ENCODE assay signal across 23 mouse cellular contexts in the genomic region with DNA sequence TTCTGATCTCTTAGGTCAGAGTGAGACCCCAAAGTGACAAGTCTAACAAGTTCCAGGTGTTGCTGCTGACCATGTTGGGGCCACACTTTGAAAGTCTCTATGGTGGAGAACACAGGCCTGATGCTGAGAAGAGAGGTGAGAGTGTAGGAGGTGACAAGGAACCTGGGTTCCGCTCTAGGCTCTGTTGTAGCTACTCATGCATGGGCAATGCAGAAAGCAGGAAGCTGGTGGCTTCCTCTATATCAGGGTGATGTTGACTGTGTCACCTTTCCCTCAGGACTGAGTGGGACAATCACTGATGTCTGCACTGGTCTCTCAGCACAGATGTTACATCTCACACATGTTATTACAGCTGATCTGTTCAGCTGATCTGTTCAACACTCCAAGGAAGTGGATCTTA. TPM values are rescaled to one million over a fixed set of nuclear protein-coding genes. Genes with fewer than 3 reads are reported as not detected.
DNase-seq lines count a peak whose midpoint lies in the region; ATAC-seq and TF ChIP-seq lines count a peak whose summit lies in the region.
"Had no signal": no experiment of that assay in that cellular context is flagged by ENCODE, and none has a peak within 500 bp of the region (broad histone marks: within the 10 kb centered on the region; RNA-seq: fewer than 3 reads in every experiment).

No protein-coding gene starts in this region.

- TF ChIP-seq EP300 in liver, postnatal 0 days (IDR thresholded peaks at IDR 0.05; ENCODE audit: low read depth), result no peak

- peak; percentile 22; the same call in 1 of the 2 replicates for ATAC-seq in liver, postnatal 0 days
- no peak for ATAC-seq in stomach, embryonic 16.5 days (ENCODE audit: insufficient read depth, low FRiP score)
- ATAC-seq: forebrain, embryonic 14.5 days; midbrain, embryonic 16.5 days had no signal

- intact Hi-C loops in left cerebral cortex, postnatal 36 days (cut with DNase I), result no loop called here

- H3K27me3 ChIP-seq in spleen, adult 2 months (ENCODE audit: control insufficient read depth, insufficient read depth, low read length), result no peaks in the 10 kb centered on the region
- no peaks in the 10 kb centered on the region for H3K27me3 ChIP-seq in liver, postnatal 0 days (ENCODE audit: insufficient read depth, low read length)
- H3K27me3 ChIP-seq in stomach, embryonic 16.5 days (ENCODE audit: control insufficient read depth, insufficient read depth, low read length), result no peaks in the 10 kb centered on the region
- H3K27me3 ChIP-seq: embryonic facial prominence, embryonic 12.5 days; limb, embryonic 13.5 days; neural tube, embryonic 12.5 days had no signal

- no peak overlapping the region for H3K9ac ChIP-seq in liver, postnatal 0 days (replicated peaks)
- no peak overlapping the region for H3K9ac ChIP-seq in stomach, embryonic 16.5 days (ENCODE audit: low read length)
- H3K9ac ChIP-seq: embryonic facial prominence, embryonic 12.5 days; limb, embryonic 13.5 days; neural tube, embryonic 12.5 days had no signal

- DNase-seq in heart, adult 11 months, result peak; percentile 55
- DNase-seq in heart, postnatal 4 days, result no peak
- DNase-seq in spleen, adult 2 months (ENCODE audit: low read depth in 1 of 2, low spot score in 2 of 2), result peak; percentile 31 to 57
- no peak for DNase-seq in spleen, adult 12 weeks (ENCODE audit: low spot score)
- DNase-seq in liver, postnatal 0 days, result no peak
- DNase-seq in left cerebral cortex, postnatal 36 days (ENCODE audit: low spot score in 2 of 2), result no peak
- DNase-seq in frontal cortex, adult 2 months (ENCODE audit: extremely low spot score in 1 of 2, low spot score in 1 of 2), result no peak
- DNase-seq: adrenal gland, adult 2 months; cerebellum, adult 9-10 months; gastrocnemius, postnatal 25 days; kidney, adult 8-10 months; lung, adult 18-20 months; right cerebral cortex, adult 18-20 months; thymus, postnatal 25 days had no signal

- no peak overlapping the region for H3K4me3 ChIP-seq in spleen, adult 2 months (ENCODE audit: extremely low read depth, insufficient read depth, insufficient read length)
- no peak overlapping the region for H3K4me3 ChIP-seq in liver, postnatal 0 days (ENCODE audit: low read depth, low read length)
- H3K4me3 ChIP-seq in stomach, embryonic 16.5 days (replicated peaks; ENCODE audit: low read length), result no peak overlapping the region
- H3K4me3 ChIP-seq: embryonic facial prominence, embryonic 12.5 days; erythroblast, embryonic 14.5 days; limb, embryonic 13.5 days; neural tube, embryonic 12.5 days had no signal

- no peak overlapping the region for H3K27ac ChIP-seq in spleen, adult 2 months (ENCODE audit: insufficient read depth, low read length)
- peak overlapping the region; percentile 1; the same call in 1 of the 2 replicates for H3K27ac ChIP-seq in liver, postnatal 0 days (ENCODE audit: low read depth)
- H3K27ac ChIP-seq in stomach, embryonic 16.5 days (ENCODE audit: low read length), result peak overlapping the region; percentile 16; the same call in 1 of the 2 replicates
- H3K27ac ChIP-seq: embryonic facial prominence, embryonic 12.5 days; limb, embryonic 13.5 days; neural tube, embryonic 12.5 days had no signal

- H3K4me1 ChIP-seq in spleen, adult 2 months (ENCODE audit: control insufficient read depth, insufficient read depth, insufficient read length), result peaks cover 23% of the 10 kb centered on the region
- H3K4me1 ChIP-seq in liver, postnatal 0 days (ENCODE audit: insufficient read depth), result peaks cover 58% of the 10 kb centered on the region
- H3K4me1 ChIP-seq in stomach, embryonic 16.5 days (ENCODE audit: control insufficient read depth, insufficient read depth, low read length), result peaks cover 11% of the 10 kb centered on the region; the same call in 1 of the 2 replicates
- H3K4me1 ChIP-seq: neural tube, embryonic 12.5 days had no signal

- WGBS in spleen, adult 2 months, result 51% methylated on average over 1 of the region's 1 CpGs
- WGBS in liver, postnatal 0 days (ENCODE audit: insufficient replicate concordance), result 74% methylated on average over 1 of the region's 1 CpGs
- 92% methylated on average over 1 of the region's 1 CpGs for WGBS in stomach, embryonic 16.5 days

- H3K4me2 ChIP-seq in liver, postnatal 0 days (ENCODE audit: low read depth, low read length), result no peak overlapping the region
- H3K4me2 ChIP-seq in stomach, embryonic 16.5 days (ENCODE audit: low read depth, low read length), result no peak overlapping the region
- H3K4me2 ChIP-seq: embryonic facial prominence, embryonic 12.5 days; limb, embryonic 13.5 days; neural tube, embryonic 12.5 days had no signal

- no peak for TF ChIP-seq CTCF in spleen, adult 2 months (IDR thresholded peaks at IDR 0.05; ENCODE audit: extremely low read depth, insufficient read depth, insufficient read length, insufficient replicate concordance)
- TF ChIP-seq CTCF in liver, postnatal 0 days (IDR thresholded peaks at IDR 0.05; ENCODE audit: low read depth), result no peak

- TF ChIP-seq POLR2A in spleen, adult 2 months (IDR thresholded peaks at IDR 0.05; ENCODE audit: low read depth, low read length), result no peak

- no peaks in the 10 kb centered on the region for H3K9me3 ChIP-seq in liver, postnatal 0 days (ENCODE audit: low read length)
- H3K9me3 ChIP-seq in stomach, embryonic 16.5 days (replicated peaks; ENCODE audit: control insufficient read depth, low read length), result 0 out of 2 replicates have a peak, but pooled peaks cover 7% of the 10 kb centered on the region
- H3K9me3 ChIP-seq: embryonic facial prominence, embryonic 12.5 days; limb, embryonic 13.5 days; neural tube, embryonic 12.5 days had no signal

- no peaks in the 10 kb centered on the region for H3K36me3 ChIP-seq in spleen, adult 2 months (ENCODE audit: control insufficient read depth, insufficient read depth, low read length)
- no peaks in the 10 kb centered on the region for H3K36me3 ChIP-seq in liver, postnatal 0 days (replicated peaks; ENCODE audit: insufficient read depth, low read length)
- H3K36me3 ChIP-seq in stomach, embryonic 16.5 days (ENCODE audit: control insufficient read depth, insufficient read depth, low read length), result no peaks in the 10 kb centered on the region
- H3K36me3 ChIP-seq: embryonic facial prominence, embryonic 12.5 days; limb, embryonic 13.5 days; neural tube, embryonic 12.5 days had no signal

RNA-seq across cellular contexts. Expression of gene Lipc, which starts 57.8 kb away (rescaled TPM):
- total RNA-seq in heart, postnatal 4 days (2021), result under 1 TPM in 1 of 2 experiments, not detected in 1; 0.41 TPM
- polyA plus RNA-seq in spleen, adult 2 months (2012; rRNA removed), result 3.1 and 3.7 TPM in 2 replicates
- 104 and 108 TPM in 2 replicates for polyA plus RNA-seq in liver, postnatal 0 days (2015; fragmentation: Nextera tagmentation; extraction: Ambion mirVana)
- polyA plus RNA-seq in stomach, embryonic 16.5 days (2015; fragmentation: Nextera tagmentation; extraction: Ambion mirVana), result 2.9 and 3.8 TPM in 2 replicates
- under 1 TPM; 0.25 to 0.29 TPM for total RNA-seq in left cerebral cortex, postnatal 36 days (2021)
- 0.32 and 0.58 TPM in 2 replicates for polyA plus RNA-seq in frontal cortex, adult 2 months (2012; rRNA removed)
- total RNA-seq: gastrocnemius, postnatal 25 days had no signal
- polyA plus RNA-seq: embryonic facial prominence, embryonic 12.5 days; hindbrain, embryonic 11.5 days; intestine, embryonic 14.5 days; limb, embryonic 13.5 days; neural tube, embryonic 12.5 days had no signal

Comparison
In these comparisons a context has a peak if more than half of its experiments do, and no peak if none do; other contexts are left out.
1. DNase-seq: peak in heart, adult 11 months (single experiment) and spleen, adult 2 months (2 of 2); none in heart, postnatal 4 days (single experiment), spleen, adult 12 weeks (single experiment), liver, postnatal 0 days (single experiment), left cerebral cortex, postnatal 36 days (0 of 2) and frontal cortex, adult 2 months (0 of 2).
2. RNA of gene Lipc, which starts 57.8 kb away (polyA plus RNA-seq): 104 to 108 TPM in liver, postnatal 0 days; 3.1 to 3.7 TPM in spleen, adult 2 months, 2.9 to 3.8 TPM in stomach, embryonic 16.5 days and 0.32 to 0.58 TPM in frontal cortex, adult 2 months; every median in the first group is over 10 times any median in the second.